Mouse (Mus musculus): Measurements from ENCODE around the gene Med12.

Med12 gene

GRCm38 (mm10) chrX:101273875-101274738 is at the start of gene Med12:
Med12 (plus strand) TSS chrX:101274030.
- peak; percentile 59 for DNase-seq (ENCODE audit: low read depth, low spot score)

- DNase-seq (ENCODE audit: low read depth, low spot score) = no peak
Observed at GRCm38 (mm10) chrX:101245011-101245410, 28.8 kb upstream of the Med12 start.

GRCm38 (mm10) chrX:101253952-101254729 is 19.7 kb upstream of the Med12 start, which contains the start of gene Foxo4:
Foxo4 (plus strand) TSS chrX:101254528.
- DNase-seq (ENCODE audit: low read depth, low spot score) = peak; percentile 60

- no peak for DNase-seq (ENCODE audit: low read depth, low spot score)
Observed at GRCm38 (mm10) chrX:101254740-101255139, 19.1 kb upstream of the Med12 start.

- no peak for DNase-seq (ENCODE audit: low read depth, low spot score)
Observed at GRCm38 (mm10) chrX:101256603-101257002, 17.2 kb upstream of the Med12 start.

GRCm38 (mm10) chrX:101260441-101261325 is 13.1 kb upstream of the Med12 start:
- no peak for DNase-seq (ENCODE audit: low read depth, low spot score)

GRCm38 (mm10) chrX:101263892-101264291 is 9.9 kb upstream of the Med12 start, which contains the start of gene Gm614:
Gm614 (minus strand) TSS chrX:101263992.
- no peak for DNase-seq (ENCODE audit: low read depth, low spot score)

- no peak for DNase-seq (ENCODE audit: low read depth, low spot score)
Observed at GRCm38 (mm10) chrX:101266631-101267030, 7.2 kb upstream of the Med12 start.

GRCm38 (mm10) chrX:101268025-101268754 is 5.6 kb upstream of the Med12 start, which contains the start of gene Il2rg:
Il2rg (minus strand) TSS chrX:101268255.
- DNase-seq (ENCODE audit: low read depth, low spot score) = no peak

GRCm38 (mm10) chrX:101268755-101269124 is 5.1 kb upstream of the Med12 start, which contains the start of gene Gm20489:
Gm20489 (minus strand) TSS chrX:101269023.
- no peak for DNase-seq (ENCODE audit: low read depth, low spot score)

- no peak for DNase-seq (ENCODE audit: low read depth, low spot score)
Observed at GRCm38 (mm10) chrX:101273410-101273809, 420 bp upstream of the Med12 start.

GRCm38 (mm10) chrX:101282813-101283212 is 9.0 kb downstream of the Med12 start:
- DNase-seq (ENCODE audit: low read depth, low spot score) = no peak

GRCm38 (mm10) chrX:101285534-101285933 is 11.7 kb downstream of the Med12 start:
- no peak for DNase-seq (ENCODE audit: low read depth, low spot score)

GRCm38 (mm10) chrX:101285953-101286670 is 12.3 kb downstream of the Med12 start:
- no peak for DNase-seq (ENCODE audit: low read depth, low spot score)

- DNase-seq (ENCODE audit: low read depth, low spot score) = no peak
Observed at GRCm38 (mm10) chrX:101287543-101287942, 13.7 kb downstream of the Med12 start.

- DNase-seq (ENCODE audit: low read depth, low spot score) = no peak
Observed at GRCm38 (mm10) chrX:101288432-101288831, 14.6 kb downstream of the Med12 start.

GRCm38 (mm10) chrX:101289037-101289436 is 15.2 kb downstream of the Med12 start:
- no peak for DNase-seq (ENCODE audit: low read depth, low spot score)

- no peak for DNase-seq (ENCODE audit: low read depth, low spot score)
Observed at GRCm38 (mm10) chrX:101290111-101290510, 16.3 kb downstream of the Med12 start.

GRCm38 (mm10) chrX:101299055-101299454 is 25.2 kb downstream of the Med12 start, which contains the start of gene Nlgn3:
Nlgn3 (plus strand) TSS chrX:101299168.
- DNase-seq (ENCODE audit: low read depth, low spot score) = no peak
